Mouse (Mus musculus) lung, embryonic 16.5 days (tissue): ENCODE measurements at regions not wholly inside any gene's neighbourhood (a gene's known extent, or its start where the extent isn't known, plus 50 kb on each side); places are given as distances from the start of the nearest gene placed in this dataset.

Experiments used
- ATAC-seq: fragments of 200-750 bp; cut with Nextera tagmentation; 2 replicates; pipeline ENCODE4 v1.8.0; 2017; ENCODE audit warnings: low read depth, mild to moderate bottlenecking, moderate library complexity
- H3K27ac ChIP-seq: fragments of 300-500 bp; sonication (generic); 2 replicates; pipeline ENCODE4 v1.5.1; 2014; ENCODE audit warnings: mild to moderate bottlenecking, control low read depth, low read length
- H3K27me3 ChIP-seq: fragments of 300-500 bp; sonication (generic); 2 replicates; pipeline ENCODE4 v1.6.1; 2014; ENCODE audit warnings: low read depth, low read length, mixed read lengths; ENCODE audit not compliant: control insufficient read depth, insufficient read depth
- H3K36me3 ChIP-seq: fragments of 300-500 bp; sonication (generic); 2 replicates; pipeline ENCODE4 v1.6.1; 2014; ENCODE audit warnings: low read length; ENCODE audit not compliant: control insufficient read depth, insufficient read depth
- H3K4me1 ChIP-seq: fragments of 300-500 bp; sonication (generic); replicated peaks from 2 replicates; pipeline ENCODE4 v1.6.1; 2014; ENCODE audit warnings: low read length, mixed read lengths; ENCODE audit not compliant: control insufficient read depth, insufficient read depth
- H3K4me2 ChIP-seq: fragments of 300-500 bp; sonication (generic); 2 replicates; pipeline ENCODE4 v1.6.1; 2014; ENCODE audit warnings: low read depth, low read length, control low read depth
- H3K4me3 ChIP-seq: fragments of 300-500 bp; sonication (generic); 2 replicates; pipeline ENCODE4 v1.5.1; 2014; ENCODE audit warnings: mild to moderate bottlenecking, low read length, control low read depth
- H3K9ac ChIP-seq: fragments of 300-500 bp; sonication (generic); 2 replicates; pipeline ENCODE4 v1.6.1; 2014; ENCODE audit warnings: low read length, control low read depth
- H3K9me3 ChIP-seq: fragments of 300-500 bp; sonication (generic); 2 replicates; pipeline ENCODE4 v1.6.1; 2016; ENCODE audit warnings: low read length; ENCODE audit not compliant: control insufficient read depth
- WGBS: fragments of 180-500 bp; shearing (Covaris S2); extraction: QIAGEN DNeasy Blood & Tissue Kit; methylation state at CpG from one replicate; pipeline ENCODE4 v1.1.7; 2014; 5-methylcytosine and 5-hydroxymethylcytosine counted together

DNA sequence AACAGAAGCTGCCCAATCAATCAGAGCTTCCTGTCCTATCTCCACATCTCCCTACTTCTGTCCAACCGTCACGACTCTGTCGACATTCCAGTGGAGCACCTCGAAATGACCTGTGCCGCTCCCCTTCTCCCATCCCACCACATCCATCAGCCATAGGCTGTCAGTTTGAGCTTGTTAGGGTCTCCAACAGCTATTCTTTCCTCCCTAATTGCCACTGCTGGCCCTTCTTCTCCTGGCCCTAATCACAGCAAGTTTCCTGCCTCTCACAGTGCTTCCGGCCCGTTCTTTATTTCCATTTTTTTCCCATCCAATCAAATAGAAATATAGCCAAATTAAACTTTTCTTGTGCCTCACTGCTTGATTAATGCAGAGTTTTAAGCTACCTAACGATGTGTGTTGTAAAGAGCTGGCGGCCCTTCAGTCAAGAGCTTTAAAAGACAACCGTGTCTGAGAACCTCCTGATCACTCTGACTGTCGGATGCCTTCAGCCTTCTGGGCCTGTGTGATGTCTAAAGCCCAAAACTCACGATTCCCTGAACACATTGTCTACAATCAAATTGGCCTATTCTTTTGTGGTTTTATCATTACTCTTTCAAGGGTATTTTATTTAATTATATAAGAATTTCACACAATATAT, 270.3 kb downstream of the Tgfb2 start:
- no peaks in the 10 kb centered on the region for H3K36me3 ChIP-seq
- no peak overlapping the region for H3K4me2 ChIP-seq
- no peak for ATAC-seq
- peaks cover 18% of the 10 kb centered on the region for H3K4me1 ChIP-seq
- WGBS = 28% methylated on average over 12 of the region's 12 CpGs
- H3K27ac ChIP-seq = no peak overlapping the region
- H3K9me3 ChIP-seq = no peaks in the 10 kb centered on the region
- H3K27me3 ChIP-seq = no peaks in the 10 kb centered on the region
- H3K4me3 ChIP-seq = no peak overlapping the region
- no peak overlapping the region for H3K9ac ChIP-seq

DNA sequence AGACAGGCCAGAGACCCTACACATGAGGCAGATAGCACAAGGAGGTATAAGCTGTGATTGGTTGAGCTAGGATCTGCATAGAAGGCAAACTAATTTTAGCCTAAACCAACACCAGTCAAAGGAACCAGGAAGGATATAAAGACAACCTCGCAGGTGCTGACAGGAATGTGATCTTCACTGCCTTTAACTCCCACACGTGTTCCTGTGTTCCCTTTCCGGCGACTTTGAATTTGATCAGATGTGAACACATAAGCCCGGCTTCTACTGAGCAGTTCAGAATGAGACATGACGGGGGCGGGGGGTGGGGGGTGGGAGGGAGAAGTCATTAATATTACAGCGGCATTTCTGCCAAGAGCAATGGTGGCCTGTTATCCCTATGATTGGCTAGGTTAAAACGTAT, 271.0 kb downstream of the Tgfb2 start:
- 25% methylated on average over 9 of the region's 9 CpGs for WGBS
- H3K4me1 ChIP-seq = peaks cover 18% of the 10 kb centered on the region

DNA sequence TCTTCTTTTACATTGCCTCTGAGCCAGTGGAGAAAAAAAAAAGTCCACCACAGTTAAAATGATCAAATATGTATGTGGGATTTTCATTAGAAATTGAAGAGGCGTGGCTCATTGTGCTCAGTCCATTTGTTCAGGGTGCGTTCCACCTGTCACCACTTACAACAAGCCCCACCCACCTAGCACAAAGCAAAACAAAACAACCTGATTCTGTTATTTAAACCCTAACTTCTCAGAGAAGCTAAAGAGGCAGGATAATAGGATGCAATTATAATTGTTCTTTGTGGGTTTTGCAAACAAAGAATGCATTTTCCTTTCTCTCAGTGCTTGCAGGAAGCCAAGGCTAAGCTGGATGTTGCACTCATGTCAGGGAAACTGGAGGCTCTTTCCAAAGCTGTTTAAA, 271.8 kb downstream of the Tgfb2 start:
- Histone ChIP-seq H3K4me2 (no peak overlapping the region), H3K27me3 (no peaks in the 10 kb centered on the region), H3K4me1 (peaks cover 18% of the 10 kb centered on the region), H3K4me3 (no peak overlapping the region), H3K9me3 (no peaks in the 10 kb centered on the region), H3K27ac (no peak overlapping the region; the same call in 1 of the 2 replicates), H3K36me3 (no peaks in the 10 kb centered on the region), H3K9ac (no peak overlapping the region)
- no peak for ATAC-seq
- WGBS = 75% methylated on average over 2 of the region's 2 CpGs

More for the DNA sequence above, 271.0 kb downstream of the Tgfb2 start:
- Histone ChIP-seq H3K9ac (no peak overlapping the region), H3K36me3 (no peaks in the 10 kb centered on the region), H3K27ac (no peak overlapping the region), H3K27me3 (no peaks in the 10 kb centered on the region), H3K4me3 (no peak overlapping the region), H3K4me2 (no peak overlapping the region), H3K9me3 (no peaks in the 10 kb centered on the region)
- no peak for ATAC-seq

DNA sequence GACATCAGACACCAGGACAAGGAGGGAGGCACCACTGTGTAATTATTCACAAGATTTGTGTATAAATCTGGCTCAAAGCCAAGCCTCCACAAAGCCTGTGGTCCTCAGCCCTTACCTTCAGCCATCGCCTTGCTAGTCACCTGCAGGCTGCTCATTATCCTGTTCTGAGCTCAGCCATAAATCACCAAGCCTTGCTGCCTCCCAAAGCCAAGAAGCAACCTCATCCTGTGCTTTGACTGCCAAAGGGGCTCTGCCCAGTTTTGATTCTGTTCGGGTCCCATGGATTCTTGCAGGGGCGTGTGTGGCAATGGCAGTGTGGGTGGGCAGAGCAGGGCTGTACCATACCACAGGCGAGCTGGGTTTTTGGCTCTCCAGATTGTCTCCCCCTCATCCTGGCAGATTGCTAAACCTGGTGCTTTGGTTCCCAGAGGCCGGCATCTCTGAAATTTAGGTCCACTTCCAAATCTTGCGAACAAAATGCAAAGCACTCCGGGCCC, 272.6 kb downstream of the Tgfb2 start:
- peak; percentile 70; the same call in 1 of the 2 replicates for ATAC-seq
- no peaks in the 10 kb centered on the region for H3K36me3 ChIP-seq
- whole genome bisulfite sequencing = 60% methylated on average over 7 of the region's 7 CpGs
- H3K27ac ChIP-seq = peak overlapping the region; percentile 57
- H3K9ac ChIP-seq = no peak overlapping the region
- no peaks in the 10 kb centered on the region for H3K27me3 ChIP-seq
- no peaks in the 10 kb centered on the region for H3K9me3 ChIP-seq
- H3K4me1 ChIP-seq = peaks cover 18% of the 10 kb centered on the region
- no peak overlapping the region for H3K4me2 ChIP-seq
- no peak overlapping the region for H3K4me3 ChIP-seq

DNA sequence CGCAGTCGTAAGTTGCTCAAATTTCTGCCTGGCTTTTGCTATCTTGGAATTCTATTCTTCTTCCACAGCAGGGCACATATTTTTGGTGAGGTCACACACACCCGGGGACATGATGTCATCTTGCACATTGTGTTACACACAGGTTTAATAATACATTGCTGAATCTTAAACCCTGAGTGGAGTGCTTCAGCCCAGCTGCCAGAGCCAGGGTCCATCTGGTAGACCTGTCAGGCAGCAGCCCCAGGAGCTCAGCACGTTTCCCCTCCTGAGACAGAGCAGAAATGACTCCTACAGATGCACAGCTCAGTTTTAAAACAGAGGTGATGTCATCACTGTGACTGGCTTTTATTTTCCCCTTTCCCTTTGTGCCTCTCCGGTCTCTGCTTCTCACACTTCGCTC, 280.4 kb downstream of the Tgfb2 start:
- Histone ChIP-seq H3K4me1 (no peaks in the 10 kb centered on the region), H3K4me2 (no peak overlapping the region), H3K27me3 (no peaks in the 10 kb centered on the region), H3K9ac (no peak overlapping the region), H3K9me3 (no peaks in the 10 kb centered on the region), H3K27ac (no peak overlapping the region), H3K36me3 (no peaks in the 10 kb centered on the region), H3K4me3 (no peak overlapping the region)
- WGBS = 70% methylated on average over 6 of the region's 6 CpGs
- no peak for ATAC-seq

DNA sequence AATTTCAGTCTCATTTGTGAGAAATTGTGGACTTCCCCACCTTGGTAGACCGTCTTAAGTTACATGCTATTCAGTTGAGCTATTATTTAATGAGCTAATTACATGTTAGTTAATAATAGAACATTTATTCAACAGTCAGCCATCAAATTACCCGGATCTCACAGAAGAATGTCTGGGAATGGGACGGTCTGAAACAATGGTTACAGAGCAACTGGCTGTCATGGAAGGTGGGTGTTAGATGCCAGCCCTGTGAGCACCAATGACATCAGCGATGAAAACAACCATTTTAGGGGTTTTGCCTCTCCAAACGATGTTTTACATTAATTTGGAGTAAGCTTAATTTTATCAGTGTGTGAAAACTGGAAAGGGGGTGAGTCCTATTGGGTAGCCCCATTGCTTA, 281.7 kb downstream of the Tgfb2 start:
- H3K4me3 ChIP-seq = no peak overlapping the region
- H3K9ac ChIP-seq = no peak overlapping the region
- no peak overlapping the region for H3K4me2 ChIP-seq
- ATAC-seq = no peak
- no peak overlapping the region for H3K27ac ChIP-seq
- WGBS = 82% methylated on average over 5 of the region's 5 CpGs
- no peaks in the 10 kb centered on the region for H3K9me3 ChIP-seq
- no peaks in the 10 kb centered on the region for H3K36me3 ChIP-seq
- H3K27me3 ChIP-seq = no peaks in the 10 kb centered on the region
- H3K4me1 ChIP-seq = no peaks in the 10 kb centered on the region

DNA sequence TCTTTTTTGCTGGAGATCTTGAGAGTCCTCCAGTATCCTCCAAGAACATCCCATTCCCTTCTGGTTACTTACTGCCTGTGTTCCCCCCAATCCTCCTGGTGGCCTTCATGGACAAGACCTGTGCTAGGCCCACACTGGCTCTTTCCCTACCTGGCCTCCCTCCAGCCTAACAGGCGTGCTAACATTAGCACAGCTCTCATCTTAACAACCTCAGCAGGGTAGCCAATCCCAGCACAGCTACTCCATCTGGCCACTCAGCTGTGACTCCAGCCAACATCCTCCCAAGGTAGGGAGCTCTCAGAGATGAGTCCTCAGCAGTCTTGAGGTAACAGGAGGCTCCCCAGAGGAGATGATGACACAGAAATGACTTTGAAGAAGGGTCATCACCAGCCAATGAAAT, 288.7 kb downstream of the Tgfb2 start:
- Histone ChIP-seq H3K9me3 (no peaks in the 10 kb centered on the region), H3K4me3 (no peak overlapping the region), H3K27me3 (no peaks in the 10 kb centered on the region), H3K4me2 (no peak overlapping the region), H3K4me1 (peaks cover 15% of the 10 kb centered on the region), H3K27ac (no peak overlapping the region; the same call in 1 of the 2 replicates), H3K9ac (no peak overlapping the region), H3K36me3 (no peaks in the 10 kb centered on the region)
- 53% methylated on average over 1 of the region's 1 CpGs for WGBS
- no peak for ATAC-seq

DNA sequence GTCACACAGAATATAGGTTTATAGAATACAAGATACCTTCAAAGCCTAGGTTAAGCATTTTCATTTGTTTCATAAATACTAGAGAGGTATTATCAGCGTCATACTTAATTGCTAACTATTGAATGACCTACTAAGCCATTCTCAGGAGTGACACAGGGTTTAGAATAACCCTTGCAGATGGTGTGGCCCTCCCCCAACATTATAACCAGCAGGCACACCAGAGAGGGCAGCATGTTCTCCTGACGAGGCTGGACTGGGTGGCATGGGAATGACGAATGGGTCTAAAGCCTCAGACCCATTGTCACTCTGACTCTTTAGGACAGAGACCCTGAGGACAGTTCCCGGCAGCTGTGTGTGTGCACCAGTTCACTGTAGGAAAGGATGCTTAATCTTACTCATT, 290.5 kb downstream of the Tgfb2 start:
- Histone ChIP-seq H3K4me1 (peaks cover 15% of the 10 kb centered on the region), H3K27me3 (no peaks in the 10 kb centered on the region), H3K36me3 (no peaks in the 10 kb centered on the region), H3K9me3 (no peaks in the 10 kb centered on the region), H3K27ac (no peak overlapping the region), H3K9ac (no peak overlapping the region), H3K4me3 (no peak overlapping the region), H3K4me2 (no peak overlapping the region)
- no peak for ATAC-seq
- 84% methylated on average over 4 of the region's 4 CpGs for WGBS

DNA sequence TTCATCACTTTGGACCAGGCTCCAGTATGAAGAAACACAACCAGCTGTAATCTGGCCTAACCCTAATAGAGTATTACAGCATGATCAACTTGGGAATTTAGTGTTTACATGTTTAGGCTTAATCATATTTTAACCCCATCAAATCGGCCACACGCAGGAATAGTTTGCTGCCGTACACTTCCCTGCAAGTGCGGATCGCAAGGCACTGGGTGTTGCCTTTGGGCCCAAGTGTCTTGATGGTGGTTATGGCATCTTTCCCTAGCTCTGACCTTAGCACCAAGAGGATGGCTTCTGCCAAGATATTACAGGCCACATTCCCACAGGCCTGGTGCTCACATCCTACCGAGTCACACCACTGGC, 291.9 kb downstream of the Tgfb2 start:
- Histone ChIP-seq H3K36me3 (no peaks in the 10 kb centered on the region), H3K27me3 (no peaks in the 10 kb centered on the region), H3K4me2 (no peak overlapping the region), H3K9ac (no peak overlapping the region), H3K4me1 (peaks cover 28% of the 10 kb centered on the region), H3K9me3 (no peaks in the 10 kb centered on the region), H3K27ac (peak overlapping the region; percentile 72; the same call in 1 of the 2 replicates), H3K4me3 (no peak overlapping the region)
- WGBS = 66% methylated on average over 6 of the region's 6 CpGs
- ATAC-seq = peak; percentile 8; the same call in 1 of the 2 replicates
